Mouse (Mus musculus) MEL (cell line): ENCODE results near the gene Adora3.

Experiments
- CTCF ChIP-seq, 3 experiments: IDR thresholded peaks in 2 of 3; conservative IDR thresholded peaks in 1 of 3; 2 replicates each; pipeline ENCODE4 v1.5.1; 2011 to 2012; ENCODE audit warnings: low read length in 3 of 3, low read depth in 2 of 3, mild to moderate bottlenecking in 2 of 3, improper control_type of control experiment in 1 of 3, inconsistent platforms in 1 of 3, mixed read lengths in 1 of 3, moderate library complexity in 1 of 3; ENCODE audit not compliant: control insufficient read depth in 1 of 3, insufficient read depth in 1 of 3, poor library complexity in 1 of 3, severe bottlenecking in 1 of 3
- ELF1 ChIP-seq: IDR thresholded peaks from 2 replicates; pipeline ENCODE4 v1.6.1; 2014; ENCODE audit warnings: low read depth, mild to moderate bottlenecking, inconsistent platforms, low read length, improper control_type of control experiment, moderate library complexity
- EP300 ChIP-seq, 2 experiments: IDR thresholded peaks; 2 replicates each; pipeline ENCODE4 v1.6.1; 2011; ENCODE audit warnings: improper control_type of control experiment in 2 of 2, low read length in 2 of 2, low read depth in 1 of 2, mild to moderate bottlenecking in 1 of 2
- POLR2A ChIP-seq, 2 experiments: IDR thresholded peaks; 2 replicates each; pipeline ENCODE4 v1.6.1; 2011 to 2012; ENCODE audit warnings: low read length in 2 of 2, mild to moderate bottlenecking in 2 of 2, control low read depth in 1 of 2, improper control_type of control experiment in 1 of 2, low read depth in 1 of 2, moderate library complexity in 1 of 2; ENCODE audit not compliant: control insufficient read depth in 1 of 2, insufficient read depth in 1 of 2, poor library complexity in 1 of 2
- RCOR1 ChIP-seq: IDR thresholded peaks from 2 replicates; pipeline ENCODE4 v1.6.1; 2012; ENCODE audit warnings: low read depth, mild to moderate bottlenecking, inconsistent platforms, low read length, improper control_type of control experiment
- TBP ChIP-seq: IDR thresholded peaks from 2 replicates; pipeline ENCODE4 v1.8.0; 2011; ENCODE audit warnings: low read depth, low read length, improper control_type of control experiment
- TCF12 ChIP-seq: IDR thresholded peaks from 2 replicates; pipeline ENCODE4 v1.6.1; 2014; ENCODE audit warnings: low read depth, mild to moderate bottlenecking, inconsistent platforms, low read length, improper control_type of control experiment, moderate library complexity
- USF1 ChIP-seq: IDR thresholded peaks from 2 replicates; pipeline ENCODE4 v1.6.1; 2014; ENCODE audit warnings: low read depth, mild to moderate bottlenecking, inconsistent platforms, low read length, improper control_type of control experiment, moderate library complexity

DNA sequence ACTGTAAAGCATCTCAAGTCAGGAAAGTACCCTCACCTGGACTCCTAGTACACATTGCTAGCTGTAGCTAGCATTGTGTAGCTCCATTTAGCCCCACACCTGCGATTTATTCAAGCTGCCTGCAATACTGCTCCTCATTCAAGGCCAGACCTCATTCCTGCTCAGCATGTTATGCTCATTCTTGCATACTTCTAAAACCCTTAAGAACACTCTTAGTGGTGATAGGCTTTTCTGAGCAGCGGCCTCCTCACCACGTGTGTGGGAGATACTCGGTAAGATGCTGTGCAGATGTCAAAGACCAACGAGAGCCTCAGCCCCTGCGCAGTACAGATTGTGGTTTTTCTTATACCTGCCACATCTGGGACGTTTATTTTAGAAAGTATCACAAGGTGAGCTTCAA, 59.2 kb downstream of the Adora3 start:
- no peak for TF ChIP-seq CTCF (IDR thresholded peaks at IDR 0.05 in 2 of 3, conservative IDR thresholded peaks at IDR 0.05 in 1 of 3; ENCODE audit: control insufficient read depth in 1 of 3, insufficient read depth in 1 of 3, low read depth in 2 of 3, low read length in 3 of 3, poor library complexity in 1 of 3, severe bottlenecking in 1 of 3)
- TF ChIP-seq USF1 = no peak
- no peak for TF ChIP-seq TCF12
- no peak for TF ChIP-seq POLR2A (IDR thresholded peaks at IDR 0.05; ENCODE audit: control insufficient read depth in 1 of 2, insufficient read depth in 1 of 2, low read depth in 1 of 2, low read length in 2 of 2, poor library complexity in 1 of 2)
- no peak for TF ChIP-seq EP300 (IDR thresholded peaks at IDR 0.05; ENCODE audit: low read depth in 1 of 2, low read length in 2 of 2)
- TF ChIP-seq ELF1 = no peak
- TF ChIP-seq RCOR1 = no peak
- no peak for TF ChIP-seq TBP
